Mouse (Mus musculus) intestine, embryonic 16.5 days (tissue): Measurements from ENCODE around the gene Gm49378. TPM values are rescaled to one million over a fixed set of nuclear protein-coding genes. Genes with fewer than 3 reads are reported as not detected.

Experiments
- ATAC-seq: fragments of 200-750 bp; cut with Nextera tagmentation; 2 replicates; pipeline ENCODE4 v1.8.0; 2017; ENCODE audit warnings: moderate TSS enrichment, moderate library complexity
- H3K27ac ChIP-seq: fragments of 300-500 bp; sonication (generic); 2 replicates; pipeline ENCODE4 v1.5.1; 2014; ENCODE audit warnings: mild to moderate bottlenecking, low read length
- H3K27me3 ChIP-seq: fragments of 300-500 bp; sonication (generic); replicated peaks from 2 replicates; pipeline ENCODE4 v1.6.1; 2014; ENCODE audit warnings: low read length, control low read depth, mixed read lengths; ENCODE audit not compliant: control insufficient read depth, insufficient read depth
- H3K36me3 ChIP-seq: fragments of 300-500 bp; sonication (generic); 2 replicates; pipeline ENCODE4 v1.6.1; 2014; ENCODE audit warnings: low read length, control low read depth; ENCODE audit not compliant: control insufficient read depth, insufficient read depth
- H3K4me1 ChIP-seq: fragments of 300-500 bp; sonication (generic); 2 replicates; pipeline ENCODE4 v1.6.1; 2014; ENCODE audit warnings: low read length, control low read depth, mixed read lengths; ENCODE audit not compliant: control insufficient read depth, insufficient read depth
- H3K4me2 ChIP-seq: fragments of 300-500 bp; sonication (generic); 2 replicates; pipeline ENCODE4 v1.6.1; 2014; ENCODE audit warnings: low read depth, low read length, control low read depth
- H3K4me3 ChIP-seq: fragments of 300-500 bp; sonication (generic); 2 replicates; pipeline ENCODE4 v1.5.1; 2014; ENCODE audit warnings: mild to moderate bottlenecking, low read length
- H3K9ac ChIP-seq: fragments of 300-500 bp; sonication (generic); 2 replicates; pipeline ENCODE4 v1.6.1; 2014; ENCODE audit warnings: low read depth, low read length
- H3K9me3 ChIP-seq: fragments of 300-500 bp; sonication (generic); 2 replicates; pipeline ENCODE4 v1.6.1; 2016; ENCODE audit warnings: low read length, control low read depth; ENCODE audit not compliant: control insufficient read depth
- WGBS: fragments of 180-500 bp; shearing (Covaris S2); extraction: QIAGEN DNeasy Blood & Tissue Kit; methylation state at CpG from one replicate; pipeline ENCODE4 v1.1.7; 2014; 5-methylcytosine and 5-hydroxymethylcytosine counted together
- polyA plus RNA-seq: library from polyadenylated mRNA; unstranded; fragments of >200 nt; fragmentation: Nextera tagmentation; extraction: Ambion mirVana; gene quantifications from 2 replicates; pipeline ENCODE4 v1.2.1, GENCODE M21; 2015

The Gm49378 gene
- polyA plus RNA-seq, 1 experiment from 2014 or later: 0.70 TPM

DNA sequence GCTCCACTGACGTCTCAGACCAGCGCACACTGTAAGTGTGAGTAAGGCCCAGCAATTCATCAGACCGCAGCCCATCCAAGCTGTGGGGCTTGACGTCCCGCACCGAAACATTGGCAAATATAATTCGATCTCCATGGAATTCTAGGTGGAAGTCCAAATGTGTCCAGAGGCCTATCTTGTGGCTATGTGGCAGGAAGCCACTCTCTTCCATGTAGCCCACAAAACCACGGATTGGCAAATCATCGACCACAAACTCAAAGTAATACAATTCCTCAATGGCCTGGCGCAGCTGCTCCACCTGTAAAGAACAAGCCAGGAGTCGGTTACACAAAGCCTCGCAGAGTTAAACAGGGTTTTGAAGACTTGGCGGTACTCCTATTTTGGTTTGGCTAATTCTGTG lies 3.6 kb upstream of the Gm49378 start:
- Histone ChIP-seq H3K9ac (no peak overlapping the region), H3K36me3 (peaks cover 24% of the 10 kb centered on the region), H3K27me3 (no peaks in the 10 kb centered on the region), H3K4me1 (peaks cover 23% of the 10 kb centered on the region), H3K4me2 (no peak overlapping the region), H3K4me3 (no peak overlapping the region), H3K27ac (no peak overlapping the region), H3K9me3 (no peaks in the 10 kb centered on the region)
- ATAC-seq: no peak
- WGBS: 92% methylated on average over 13 of the region's 13 CpGs

DNA sequence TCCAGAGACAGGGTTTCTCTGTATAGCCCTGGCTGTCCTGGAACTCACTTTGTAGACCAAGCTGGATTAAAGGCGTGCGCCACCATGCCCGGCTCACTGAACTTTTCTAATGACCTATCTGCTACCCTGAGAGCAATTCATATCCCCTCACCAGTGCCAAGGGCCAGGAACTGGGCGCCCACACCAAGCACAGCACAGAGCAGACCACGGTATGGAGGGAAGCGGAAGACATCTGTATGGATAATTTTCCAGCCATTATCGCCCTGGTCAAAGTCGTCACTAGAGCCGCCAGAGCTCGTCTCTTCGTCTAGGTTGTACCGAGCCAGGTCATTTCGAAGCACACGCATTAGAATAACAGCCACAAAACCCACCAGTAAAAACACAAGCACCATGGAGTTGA lies 3.1 kb upstream of the Gm49378 start:
- Histone ChIP-seq H3K36me3 (peaks cover 25% of the 10 kb centered on the region), H3K9me3 (no peaks in the 10 kb centered on the region), H3K4me1 (peaks cover 20% of the 10 kb centered on the region), H3K4me3 (no peak overlapping the region), H3K4me2 (no peak overlapping the region), H3K27ac (no peak overlapping the region), H3K27me3 (no peaks in the 10 kb centered on the region), H3K9ac (no peak overlapping the region)
- no peak for ATAC-seq
- WGBS: 96% methylated on average over 14 of the region's 14 CpGs

DNA sequence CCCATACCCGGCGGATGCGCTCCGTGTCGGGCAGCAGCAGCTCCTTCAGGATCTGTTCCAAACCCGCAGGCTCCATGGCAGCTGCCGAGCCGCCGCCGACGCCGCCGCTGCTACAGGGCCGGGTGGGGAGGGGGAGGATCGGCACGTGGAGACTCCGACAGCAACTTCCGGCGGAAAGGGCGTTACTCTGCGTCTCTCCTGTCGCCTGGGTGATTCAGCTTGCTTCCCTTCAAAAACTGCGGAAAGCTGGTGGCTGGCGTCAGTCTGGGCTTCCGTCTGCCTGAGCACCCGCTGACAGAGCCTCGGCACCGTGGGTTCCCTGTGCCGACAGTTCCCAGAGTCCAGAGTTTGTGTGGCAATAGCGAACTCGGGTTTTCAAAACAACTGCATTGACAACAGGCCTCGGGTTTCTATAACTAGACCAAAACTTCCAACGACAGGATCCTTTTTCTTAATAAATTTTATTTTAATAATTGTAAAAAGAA lies 2.1 kb downstream of the Gm49378 start, which contains the start of gene Ipo4:
Ipo4 (minus strand) TSS at position 435 of the 485 bp plus-strand sequence.
- H3K4me1 ChIP-seq: peaks cover 9% of the 10 kb centered on the region
- H3K27ac ChIP-seq: peak within 1 kb of the TSS; percentile 78
- peaks cover 31% of the 10 kb centered on the region for H3K36me3 ChIP-seq
- under 1% methylated on average over 33 of the region's 33 CpGs for WGBS
- ATAC-seq: peak; percentile 90
- peak within 1 kb of the TSS; percentile 80 for H3K9ac ChIP-seq
- H3K9me3 ChIP-seq: no peaks in the 10 kb centered on the region
- H3K4me2 ChIP-seq: peak within 1 kb of the TSS; percentile 95
- peak within 1 kb of the TSS; percentile 74 for H3K4me3 ChIP-seq
- H3K27me3 ChIP-seq: no peaks in the 10 kb centered on the region

DNA sequence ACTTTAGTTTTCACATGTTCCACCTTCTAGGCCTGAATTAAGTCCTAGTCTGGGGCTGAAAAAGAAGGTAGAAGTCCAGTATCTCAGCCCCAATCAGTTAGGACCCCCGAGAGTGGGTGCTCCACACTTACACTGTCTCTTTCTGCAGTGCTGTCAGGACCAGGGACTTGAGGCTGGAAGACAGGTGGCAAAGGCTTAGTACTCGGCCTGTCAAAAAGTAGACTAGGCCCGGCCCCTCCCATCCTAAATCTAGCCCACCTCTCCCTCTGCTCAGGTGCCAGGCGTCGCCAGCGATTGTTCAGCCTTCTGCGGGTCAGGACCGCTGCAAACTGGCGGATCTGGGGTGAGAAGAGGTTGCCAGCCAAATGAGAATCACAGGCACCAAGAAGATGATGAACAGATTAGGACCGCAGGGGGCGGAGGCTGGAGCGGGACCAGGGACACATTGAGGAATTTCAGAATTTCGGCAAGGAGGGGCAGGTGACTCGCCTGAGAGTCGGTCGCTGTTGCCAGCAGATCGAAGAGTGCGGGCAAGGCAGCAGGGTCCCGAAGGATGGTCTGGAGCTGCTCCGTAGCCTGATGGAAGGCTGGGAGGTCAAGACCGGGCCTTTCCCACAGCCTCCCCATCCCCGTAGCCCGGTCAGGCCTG lies 2.7 kb downstream of the Gm49378 start:
- H3K36me3 ChIP-seq: peaks cover 28% of the 10 kb centered on the region
- peak; percentile 62 for ATAC-seq
- H3K9ac ChIP-seq: peak overlapping the region; percentile 80
- H3K4me2 ChIP-seq: peak overlapping the region; percentile 95
- H3K4me3 ChIP-seq: peak overlapping the region; percentile 74
- peak overlapping the region; percentile 78 for H3K27ac ChIP-seq
- peaks cover 10% of the 10 kb centered on the region for H3K4me1 ChIP-seq
- no peaks in the 10 kb centered on the region for H3K27me3 ChIP-seq
- WGBS: 4% methylated on average over 23 of the region's 23 CpGs
- no peaks in the 10 kb centered on the region for H3K9me3 ChIP-seq

DNA sequence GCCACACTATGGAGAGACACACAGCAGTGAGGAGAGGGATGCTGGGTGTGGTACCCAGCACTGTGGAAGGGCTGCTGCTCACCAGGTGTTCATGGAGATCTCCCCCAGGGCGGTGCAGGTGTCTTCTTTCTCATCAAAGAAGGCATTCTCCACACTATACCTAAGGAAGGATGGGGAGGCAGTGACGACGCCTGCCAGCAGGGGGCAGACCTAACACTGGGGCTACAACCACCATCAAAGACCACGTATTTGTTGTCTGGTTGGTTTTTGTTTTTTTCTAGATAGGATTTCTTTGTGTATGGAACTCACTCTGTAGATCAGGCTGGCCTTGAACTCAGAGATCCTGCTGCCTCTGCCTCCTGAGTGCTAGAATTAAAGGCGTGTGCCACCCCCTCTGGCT lies 8.4 kb downstream of the Gm49378 start:
- Histone ChIP-seq H3K27ac (no peak overlapping the region), H3K9ac (no peak overlapping the region), H3K9me3 (no peaks in the 10 kb centered on the region), H3K27me3 (no peaks in the 10 kb centered on the region), H3K4me1 (peaks cover 5% of the 10 kb centered on the region; the same call in 1 of the 2 replicates), H3K4me2 (no peak overlapping the region), H3K4me3 (no peak overlapping the region), H3K36me3 (peaks cover 59% of the 10 kb centered on the region)
- no peak for ATAC-seq
- WGBS: 52% methylated on average over 5 of the region's 5 CpGs

DNA sequence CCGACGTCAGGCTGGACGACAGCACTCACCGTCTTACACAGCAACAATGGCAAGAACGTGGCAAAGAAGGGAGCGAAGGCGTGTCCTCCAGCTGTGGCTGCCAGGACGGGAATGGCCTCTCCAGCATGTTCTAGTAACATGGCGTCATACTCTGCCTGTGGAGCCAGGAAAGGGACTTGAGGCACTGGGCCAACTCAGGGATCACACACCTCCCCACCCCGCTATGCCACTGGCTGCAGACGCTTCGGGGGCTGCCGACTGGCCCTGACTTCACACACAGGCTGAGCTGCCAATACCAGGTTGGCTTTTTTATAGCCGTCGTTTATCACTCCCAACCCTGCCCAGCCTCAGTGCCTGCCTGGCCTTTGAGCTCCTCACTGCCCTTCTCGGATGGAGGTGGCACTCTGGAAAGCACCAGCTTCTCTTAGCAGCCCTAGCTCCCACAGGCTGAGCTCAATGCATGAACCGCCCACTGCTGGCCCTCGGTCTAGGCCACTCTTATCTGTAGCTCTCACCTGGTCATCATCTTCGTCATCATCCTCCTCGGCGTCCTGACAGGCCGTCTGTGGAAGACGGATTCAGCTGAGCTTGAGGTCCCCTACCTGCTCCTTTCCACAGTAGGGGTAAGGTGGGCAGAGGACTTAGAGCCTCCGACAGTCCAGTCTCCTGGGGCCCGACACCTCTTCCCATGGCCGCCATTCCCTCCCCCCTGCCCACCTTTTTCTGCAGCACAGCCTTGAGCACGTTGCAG lies 9.4 kb downstream of the Gm49378 start:
- no peak for ATAC-seq
- WGBS: 77% methylated on average over 27 of the region's 27 CpGs
- Histone ChIP-seq H3K36me3 (peaks cover 52% of the 10 kb centered on the region), H3K4me2 (no peak overlapping the region), H3K4me3 (no peak overlapping the region), H3K9me3 (no peaks in the 10 kb centered on the region), H3K27ac (no peak overlapping the region), H3K4me1 (peaks cover 5% of the 10 kb centered on the region; the same call in 1 of the 2 replicates), H3K27me3 (no peaks in the 10 kb centered on the region), H3K9ac (no peak overlapping the region)

DNA sequence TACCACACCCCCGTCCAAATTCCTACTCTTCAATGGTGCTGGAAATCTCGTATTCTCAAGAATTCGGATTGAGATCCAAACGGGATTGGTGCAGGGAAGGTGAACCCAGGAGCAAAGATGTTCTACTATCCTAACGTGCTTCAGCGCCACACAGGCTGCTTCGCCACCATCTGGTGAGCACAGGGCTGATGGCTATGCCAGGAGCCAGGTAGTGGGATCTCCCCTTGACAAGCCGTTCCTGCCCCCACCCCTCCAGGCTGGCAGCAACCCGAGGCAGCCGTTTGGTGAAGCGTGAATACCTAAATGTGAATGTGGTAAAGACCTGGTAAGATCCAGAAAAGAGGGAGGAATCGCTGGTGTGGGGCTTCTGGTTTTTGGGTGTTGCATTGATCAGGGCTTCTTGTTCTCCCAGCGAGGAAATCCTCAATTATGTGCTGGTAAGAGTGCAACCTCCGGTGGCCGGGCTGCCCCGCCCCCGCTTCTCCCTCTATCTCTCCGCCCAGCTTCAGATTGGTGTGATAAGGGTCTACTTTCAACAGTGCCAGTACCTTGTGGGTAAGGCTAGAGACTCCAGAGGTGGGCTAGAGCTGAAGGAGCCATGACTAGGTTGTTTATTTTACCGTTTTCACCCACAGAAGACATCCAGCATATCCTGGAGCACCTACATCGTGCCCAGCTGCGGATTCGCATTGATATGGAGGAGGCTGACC lies 19.1 kb downstream of the Gm49378 start:
- no peaks in the 10 kb centered on the region for H3K27me3 ChIP-seq
- H3K9me3 ChIP-seq: no peaks in the 10 kb centered on the region
- no peak for ATAC-seq
- H3K9ac ChIP-seq: peak overlapping the region; percentile 46; the same call in 1 of the 2 replicates
- peaks cover 9% of the 10 kb centered on the region; the same call in 1 of the 2 replicates for H3K4me1 ChIP-seq
- no peaks in the 10 kb centered on the region for H3K36me3 ChIP-seq
- H3K27ac ChIP-seq: no peak overlapping the region
- WGBS: 34% methylated on average over 22 of the region's 22 CpGs
- H3K4me2 ChIP-seq: peak overlapping the region; percentile 49
- H3K4me3 ChIP-seq: peak overlapping the region; percentile 37

DNA sequence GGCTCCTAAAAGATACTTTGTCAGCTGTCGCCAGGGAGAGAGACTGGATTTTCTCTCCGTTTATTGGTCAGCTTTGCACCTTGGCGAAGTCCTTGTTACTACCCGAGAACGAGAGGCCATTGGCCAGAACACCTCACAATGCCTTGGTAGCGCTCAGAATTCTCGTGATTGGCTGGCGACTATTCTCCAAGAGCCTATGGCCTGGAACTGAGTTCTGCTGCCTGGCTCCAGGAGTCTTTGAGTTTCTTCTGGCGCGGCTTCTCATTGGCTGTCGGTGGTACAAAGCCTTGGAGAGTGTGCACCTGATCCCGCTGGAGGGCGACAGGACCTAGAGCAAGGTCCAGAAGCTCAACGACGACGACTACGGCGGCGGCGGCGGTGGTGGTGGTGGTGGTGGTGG lies 19.9 kb downstream of the Gm49378 start, which contains the start of gene Rec8:
Rec8 (plus strand) TSS at position 216 of the 400 bp plus-strand sequence.
- peak; percentile 90 for ATAC-seq
- peak within 1 kb of the TSS; percentile 37 for H3K4me3 ChIP-seq
- no peaks in the 10 kb centered on the region for H3K36me3 ChIP-seq
- H3K9me3 ChIP-seq: no peaks in the 10 kb centered on the region
- H3K27ac ChIP-seq: no peak within 1 kb of the TSS
- H3K4me1 ChIP-seq: peaks cover 9% of the 10 kb centered on the region; the same call in 1 of the 2 replicates
- no peaks in the 10 kb centered on the region for H3K27me3 ChIP-seq
- peak within 1 kb of the TSS; percentile 49 for H3K4me2 ChIP-seq
- peak within 1 kb of the TSS; percentile 46; the same call in 1 of the 2 replicates for H3K9ac ChIP-seq
- 28% methylated on average over 21 of the region's 21 CpGs for WGBS

DNA sequence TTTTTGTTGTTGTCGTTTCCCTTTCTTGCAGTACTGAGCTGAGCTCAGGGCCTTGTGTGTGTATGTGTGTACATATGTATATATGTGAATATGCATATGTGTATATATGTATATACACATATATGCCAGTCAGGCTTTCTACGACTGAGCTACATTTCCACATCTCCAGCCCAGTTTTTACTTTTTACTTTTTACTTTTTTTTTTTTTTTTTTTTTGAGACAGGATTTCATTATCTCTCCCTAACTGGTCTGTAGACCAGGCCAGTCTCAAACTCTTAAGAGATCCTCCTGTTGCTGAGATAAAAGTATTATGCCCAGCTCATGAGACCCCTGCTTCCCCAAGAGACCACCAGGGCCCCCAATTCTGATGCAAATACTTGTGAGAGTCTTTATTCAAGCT lies 20.9 kb downstream of the Gm49378 start:
- WGBS: 86% methylated on average over 2 of the region's 2 CpGs

More for the DNA sequence above, 20.9 kb downstream of the Gm49378 start:
- Histone ChIP-seq H3K27me3 (no peaks in the 10 kb centered on the region), H3K9ac (no peak overlapping the region), H3K4me1 (peaks cover 9% of the 10 kb centered on the region; the same call in 1 of the 2 replicates), H3K9me3 (no peaks in the 10 kb centered on the region), H3K4me2 (no peak overlapping the region), H3K36me3 (no peaks in the 10 kb centered on the region), H3K4me3 (no peak overlapping the region), H3K27ac (no peak overlapping the region)
- ATAC-seq: no peak
